Mouse (Mus musculus) MEL (cell line): ENCODE results near the gene Col9a2. TPM values are rescaled to one million over a fixed set of nuclear protein-coding genes. Genes with fewer than 3 reads are reported as not detected.

ENCODE experiments used
- DNase-seq: peaks from one replicate; pipeline ENCODE4 v3.0.0; 2011; ENCODE audit warnings: low read depth, low spot score
- H3K27ac ChIP-seq: 2 replicates; pipeline ENCODE4 v1.5.1; 2012; ENCODE audit warnings: low read depth, mild to moderate bottlenecking, control low read depth, low read length, moderate library complexity; ENCODE audit not compliant: control insufficient read depth
- H3K27me3 ChIP-seq, 2 experiments: fragments of 150-350 bp in 1 of 2; sonication (generic) in 1 of 2; 2 replicates each; pipeline ENCODE4 v1.6.1; 2012; ENCODE audit warnings: low read length in 2 of 2, mild to moderate bottlenecking in 2 of 2, improper control_type of control experiment in 1 of 2, moderate library complexity in 1 of 2; ENCODE audit not compliant: insufficient read depth in 2 of 2, control insufficient read depth in 1 of 2
- H3K36me3 ChIP-seq, 2 experiments: 2 replicates each; pipeline ENCODE4 v1.6.1; 2012 to 2014; ENCODE audit warnings: low read length in 2 of 2, improper control_type of control experiment in 1 of 2, inconsistent platforms in 1 of 2, mild to moderate bottlenecking in 1 of 2; ENCODE audit not compliant: insufficient read depth in 2 of 2, control insufficient read depth in 1 of 2
- H3K4me1 ChIP-seq, 2 experiments: fragments of 150-350 bp in 1 of 2; sonication (generic) in 1 of 2; 2 replicates each; pipeline ENCODE4 v1.6.1; 2012; ENCODE audit warnings: low read length in 2 of 2, improper control_type of control experiment in 1 of 2, mild to moderate bottlenecking in 1 of 2; ENCODE audit not compliant: insufficient read depth in 2 of 2, control insufficient read depth in 1 of 2
- H3K4me3 ChIP-seq, 2 experiments: fragments of 150-350 bp in 1 of 2; sonication (generic) in 1 of 2; 2 replicates each; pipeline ENCODE4 v1.5.1; 2012; ENCODE audit warnings: low read depth in 2 of 2, low read length in 2 of 2, mild to moderate bottlenecking in 2 of 2, moderate library complexity in 2 of 2, control low read depth in 1 of 2, improper control_type of control experiment in 1 of 2; ENCODE audit not compliant: control insufficient read depth in 1 of 2, insufficient read depth in 1 of 2
- H3K79me2 ChIP-seq: 2 replicates; pipeline ENCODE4 v1.6.1; 2012; ENCODE audit warnings: mild to moderate bottlenecking, low read length, moderate library complexity; ENCODE audit not compliant: control insufficient read depth, poor library complexity, insufficient read depth
- H3K9ac ChIP-seq: 2 replicates; pipeline ENCODE4 v1.6.1; 2012; ENCODE audit warnings: low read depth, mild to moderate bottlenecking, control low read depth, low read length, moderate library complexity; ENCODE audit not compliant: control insufficient read depth, poor library complexity, severe bottlenecking
- H3K9me3 ChIP-seq: fragments of 150-350 bp; sonication (generic); replicated peaks from 2 replicates; pipeline ENCODE4 v1.6.1; 2012; ENCODE audit warnings: mild to moderate bottlenecking, low read length, improper control_type of control experiment, moderate library complexity; ENCODE audit not compliant: insufficient read depth
- CHD2 ChIP-seq: IDR thresholded peaks from 2 replicates; pipeline ENCODE4 v1.6.1; 2011; ENCODE audit warnings: low read length, improper control_type of control experiment
- CTCF ChIP-seq, 3 experiments: IDR thresholded peaks in 2 of 3; conservative IDR thresholded peaks in 1 of 3; 2 replicates each; pipeline ENCODE4 v1.5.1; 2011 to 2012; ENCODE audit warnings: low read length in 3 of 3, low read depth in 2 of 3, mild to moderate bottlenecking in 2 of 3, improper control_type of control experiment in 1 of 3, inconsistent platforms in 1 of 3, mixed read lengths in 1 of 3, moderate library complexity in 1 of 3; ENCODE audit not compliant: control insufficient read depth in 1 of 3, insufficient read depth in 1 of 3, poor library complexity in 1 of 3, severe bottlenecking in 1 of 3
- E2F4 ChIP-seq: IDR thresholded peaks from 2 replicates; pipeline ENCODE4 v1.6.1; 2011; ENCODE audit warnings: low read depth, low read length, improper control_type of control experiment, borderline replicate concordance
- EP300 ChIP-seq, 2 experiments: IDR thresholded peaks; 2 replicates each; pipeline ENCODE4 v1.6.1; 2011; ENCODE audit warnings: improper control_type of control experiment in 2 of 2, low read length in 2 of 2, low read depth in 1 of 2, mild to moderate bottlenecking in 1 of 2
- GABPA ChIP-seq: IDR thresholded peaks from 2 replicates; pipeline ENCODE4 v1.6.1; 2012; ENCODE audit warnings: low read depth, mild to moderate bottlenecking, inconsistent platforms, low read length, improper control_type of control experiment, moderate library complexity
- JUND ChIP-seq: IDR thresholded peaks from 2 replicates; pipeline ENCODE4 v1.6.1; 2011; ENCODE audit warnings: low read depth, mild to moderate bottlenecking, improper control_type of control experiment, low read length
- KAT2A ChIP-seq: conservative IDR thresholded peaks from 2 replicates; pipeline ENCODE4 v1.6.1; 2012; ENCODE audit warnings: low read depth, low read length, improper control_type of control experiment, inconsistent platforms
- NRF1 ChIP-seq: IDR thresholded peaks from 2 replicates; pipeline ENCODE4 v1.6.1; 2014; ENCODE audit warnings: low read depth, mild to moderate bottlenecking, inconsistent platforms, low read length, improper control_type of control experiment, moderate library complexity; ENCODE audit not compliant: poor library complexity, insufficient read depth, severe bottlenecking
- POLR2AphosphoS2 ChIP-seq: IDR thresholded peaks from 2 replicates; pipeline ENCODE4 v1.6.1; 2011; ENCODE audit warnings: low read length, improper control_type of control experiment
- RAD21 ChIP-seq: IDR thresholded peaks from 2 replicates; pipeline ENCODE4 v1.6.1; 2011; ENCODE audit warnings: mild to moderate bottlenecking, low read depth, low read length, improper control_type of control experiment
- RCOR1 ChIP-seq: IDR thresholded peaks from 2 replicates; pipeline ENCODE4 v1.6.1; 2012; ENCODE audit warnings: low read depth, mild to moderate bottlenecking, inconsistent platforms, low read length, improper control_type of control experiment
- SMC3 ChIP-seq: IDR thresholded peaks from 2 replicates; pipeline ENCODE4 v1.6.1; 2011; ENCODE audit warnings: low read depth, low read length, improper control_type of control experiment
- TBP ChIP-seq: IDR thresholded peaks from 2 replicates; pipeline ENCODE4 v1.8.0; 2011; ENCODE audit warnings: low read depth, low read length, improper control_type of control experiment
- TCF12 ChIP-seq: IDR thresholded peaks from 2 replicates; pipeline ENCODE4 v1.6.1; 2014; ENCODE audit warnings: low read depth, mild to moderate bottlenecking, inconsistent platforms, low read length, improper control_type of control experiment, moderate library complexity
- USF2 ChIP-seq, 2 experiments: IDR thresholded peaks; 2 replicates each; pipeline ENCODE4 v1.6.1; 2011 to 2012; ENCODE audit warnings: improper control_type of control experiment in 2 of 2, low read length in 2 of 2, borderline replicate concordance in 1 of 2, inconsistent platforms in 1 of 2, low read depth in 1 of 2, mild to moderate bottlenecking in 1 of 2; ENCODE audit not compliant: insufficient read depth in 1 of 2
- ZKSCAN1 ChIP-seq: IDR thresholded peaks from 2 replicates; pipeline ENCODE4 v1.6.1; 2012; ENCODE audit warnings: low read depth, mild to moderate bottlenecking, inconsistent platforms, low read length, improper control_type of control experiment, moderate library complexity
- ZMIZ1 ChIP-seq: IDR thresholded peaks from 2 replicates; pipeline ENCODE4 v1.6.1; 2012; ENCODE audit warnings: low read depth, mild to moderate bottlenecking, inconsistent platforms, low read length, improper control_type of control experiment, moderate library complexity
- polyA plus RNA-seq, 2 experiments: library from polyadenylated mRNA; stranded (reverse) in 1 of 2; unstranded in 1 of 2; fragments of >175 nt in 1 of 2; fragments of >200 nt in 1 of 2; gene quantifications; 2 replicates each; pipeline versions ENCODE4 v1.2.1 to v1.2.4; 2012; ENCODE audit warnings: low replicate concordance in 2 of 2, low read depth in 1 of 2; ENCODE audit not compliant: insufficient read length in 2 of 2, insufficient read depth in 1 of 2, missing spikeins in 1 of 2
- total RNA-seq: library from RNA; depleted of rRNA; stranded (reverse); fragments of 300-350 nt; gene quantifications from 2 replicates; pipeline ENCODE4 v1.2.3, GENCODE M21; 2012

Col9a2 gene
- total and polyA plus RNA-seq, 3 experiments, result 0.12 TPM; not detected in 2

- H3K27ac ChIP-seq, result no peak overlapping the region
- no peak overlapping the region for H3K9ac ChIP-seq
- TF ChIP-seq CTCF (IDR thresholded peaks at IDR 0.05 in 2 of 3, conservative IDR thresholded peaks at IDR 0.05 in 1 of 3; ENCODE audit: control insufficient read depth in 1 of 3, insufficient read depth in 1 of 3, low read depth in 2 of 3, low read length in 3 of 3, poor library complexity in 1 of 3, severe bottlenecking in 1 of 3), result peak in 2 of 3 experiments; percentile 1 to 27; a peak in 2 of 6 replicates
- no peak for TF ChIP-seq ZMIZ1
- no peaks in the 10 kb centered on the region for H3K9me3 ChIP-seq
- peaks cover 8 to 23% of the 10 kb centered on the region in 2 experiments for H3K4me1 ChIP-seq
- H3K27me3 ChIP-seq, result no peaks in the 10 kb centered on the region
- peaks cover 68% of the 10 kb centered on the region for H3K79me2 ChIP-seq
- no peak overlapping the region for H3K4me3 ChIP-seq
- peaks cover 5 to 22% of the 10 kb centered on the region in 2 experiments for H3K36me3 ChIP-seq
- DNase-seq, result no peak
Observed at GRCm38 (mm10) chr4:121001042-121001441, 38.1 kb upstream of the Col9a2 start.

- Histone ChIP-seq H3K27ac (no peak overlapping the region), H3K4me3 (no peak overlapping the region), H3K36me3 (peaks cover 5 to 28% of the 10 kb centered on the region in 2 experiments), H3K79me2 (peaks cover 68% of the 10 kb centered on the region), H3K27me3 (no peaks in the 10 kb centered on the region), H3K9me3 (no peaks in the 10 kb centered on the region), H3K9ac (no peak overlapping the region), H3K4me1 (peaks cover 10 to 24% of the 10 kb centered on the region in 2 experiments)
- peak; percentile 35 for DNase-seq
- no peak for TF ChIP-seq GABPA
Observed at GRCm38 (mm10) chr4:121001659-121002058, 37.5 kb upstream of the Col9a2 start.

GRCm38 (mm10) chr4:121002400-121003171, 36.6 kb upstream of the Col9a2 start:
- Histone ChIP-seq H3K36me3 (peaks cover 5 to 37% of the 10 kb centered on the region in 2 experiments), H3K9ac (no peak overlapping the region), H3K9me3 (no peaks in the 10 kb centered on the region), H3K4me1 (peaks cover 18 to 34% of the 10 kb centered on the region in 2 experiments), H3K4me3 (no peak overlapping the region), H3K79me2 (peaks cover 68% of the 10 kb centered on the region), H3K27me3 (no peaks in the 10 kb centered on the region), H3K27ac (no peak overlapping the region)
- TF ChIP-seq JUND (no peak), SMC3 (no peak), CHD2 (no peak), E2F4 (no peak), RAD21 (no peak), NRF1 (no peak), KAT2A (no peak), TCF12 (no peak), ZKSCAN1 (no peak), USF2 (IDR thresholded peaks at IDR 0.05; ENCODE audit: borderline replicate concordance in 1 of 2, insufficient read depth in 1 of 2, low read depth in 1 of 2, low read length in 2 of 2) (no peak), TBP (no peak), POLR2AphosphoS2 (no peak), RCOR1 (no peak), EP300 (IDR thresholded peaks at IDR 0.05; ENCODE audit: low read depth in 1 of 2, low read length in 2 of 2) (no peak), ZMIZ1 (no peak)
- no peak for DNase-seq
